Mouse (Mus musculus) stomach, postnatal 0 days (tissue): ENCODE data around the gene Dpysl5.

ENCODE experiments used
- CTCF ChIP-seq: IDR thresholded peaks from 2 replicates; pipeline ENCODE4 v1.5.1; 2016; ENCODE audit warnings: antibody characterized with exemption, low read depth, mild to moderate bottlenecking, moderate library complexity
- EP300 ChIP-seq: optimal IDR thresholded peaks from 2 replicates; pipeline ENCODE3; 2016; ENCODE audit warnings: antibody characterized with exemption

DNA sequence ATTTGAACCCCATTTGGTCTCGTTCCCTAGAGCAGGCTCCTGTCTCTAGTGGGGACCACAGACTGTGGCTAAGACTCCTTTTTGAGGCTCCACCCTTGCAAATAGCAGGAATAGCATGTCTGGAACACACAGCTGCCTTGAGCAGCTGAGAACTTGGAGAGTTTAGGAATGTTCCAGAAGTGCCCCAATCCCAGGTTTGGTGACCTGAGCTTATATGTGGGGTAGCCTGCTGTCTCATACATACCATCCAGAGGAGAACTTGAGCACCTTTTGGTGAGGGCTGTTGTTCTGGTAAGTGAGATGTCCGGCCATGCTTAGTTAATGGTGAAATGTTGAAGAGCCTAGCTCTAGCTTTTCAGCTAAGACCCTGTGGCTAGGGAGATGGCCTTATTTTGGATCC, 4.9 kb downstream of the Dpysl5 start:
- TF ChIP-seq EP300 (no peak), CTCF (no peak)
